Mouse (Mus musculus) common myeloid progenitor, adult 5-6 weeks (primary cell): ENCODE measurements at regions not wholly inside any gene's neighbourhood (a gene's known extent, or its start where the extent isn't known, plus 50 kb on each side); places are given as distances from the start of the nearest gene placed in this dataset.

ENCODE experiments used
- ATAC-seq: replicated peaks from 2 replicates; pipeline ENCODE4 v1.8.0; 2016; ENCODE audit warnings: low read depth, mild to moderate bottlenecking, moderate TSS enrichment, inconsistent platforms; ENCODE audit not compliant: poor library complexity, severe bottlenecking

- ATAC-seq = no peak
Measured at GRCm38 (mm10) chr2:8877855-8878254, 1003.2 kb upstream of the 4930412O13Rik start.

GRCm38 (mm10) chr2:8912417-8912816 is 968.6 kb upstream of the 4930412O13Rik start:
- ATAC-seq = no peak

GRCm38 (mm10) chr2:8924856-8925255 is 956.2 kb upstream of the 4930412O13Rik start:
- no peak for ATAC-seq

- ATAC-seq = no peak
Measured at GRCm38 (mm10) chr2:8941574-8941973, 939.5 kb upstream of the 4930412O13Rik start.

- ATAC-seq = no peak
Measured at GRCm38 (mm10) chr2:8958938-8959337, 922.1 kb upstream of the 4930412O13Rik start.

- ATAC-seq = no peak
Measured at GRCm38 (mm10) chr2:8964952-8965668, 915.9 kb upstream of the 4930412O13Rik start.

GRCm38 (mm10) chr2:8975635-8976034 is 905.4 kb upstream of the 4930412O13Rik start:
- no peak for ATAC-seq

GRCm38 (mm10) chr2:9012326-9012725 is 868.7 kb upstream of the 4930412O13Rik start:
- ATAC-seq = no peak

GRCm38 (mm10) chr2:9033079-9033478 is 848.0 kb upstream of the 4930412O13Rik start:
- no peak for ATAC-seq

GRCm38 (mm10) chr2:9042355-9042754 is 838.7 kb upstream of the 4930412O13Rik start:
- ATAC-seq = peak; percentile 62; the same call in 1 of the 2 replicates

GRCm38 (mm10) chr2:9047980-9048379 is 833.1 kb upstream of the 4930412O13Rik start:
- ATAC-seq = no peak

GRCm38 (mm10) chr2:9073851-9074250 is 807.2 kb upstream of the 4930412O13Rik start:
- no peak for ATAC-seq

- ATAC-seq = no peak
Measured at GRCm38 (mm10) chr2:9078158-9078557, 802.9 kb upstream of the 4930412O13Rik start.

GRCm38 (mm10) chr2:9081746-9082145 is 799.3 kb upstream of the 4930412O13Rik start:
- no peak for ATAC-seq

GRCm38 (mm10) chr2:9095317-9095716 is 785.7 kb upstream of the 4930412O13Rik start:
- peak; percentile 78 for ATAC-seq

GRCm38 (mm10) chr2:9116697-9117096 is 764.4 kb upstream of the 4930412O13Rik start:
- ATAC-seq = no peak

- ATAC-seq = no peak
Measured at GRCm38 (mm10) chr2:9117523-9117922, 763.5 kb upstream of the 4930412O13Rik start.

- no peak for ATAC-seq
Measured at GRCm38 (mm10) chr2:9136963-9137362, 744.1 kb upstream of the 4930412O13Rik start.

GRCm38 (mm10) chr2:9141411-9141810 is 739.6 kb upstream of the 4930412O13Rik start:
- ATAC-seq = no peak

- ATAC-seq = no peak
Measured at GRCm38 (mm10) chr2:9155604-9156003, 725.4 kb upstream of the 4930412O13Rik start.

GRCm38 (mm10) chr2:9160181-9160580 is 720.9 kb upstream of the 4930412O13Rik start:
- ATAC-seq = no peak
